Mouse (Mus musculus) cerebellum, adult 9-10 months (tissue): ENCODE measurements around the gene Ifna2.

ENCODE experiments used
- DNase-seq: peaks from one replicate; pipeline ENCODE4 v3.0.0; 2022

Gene Ifna2

DNA sequence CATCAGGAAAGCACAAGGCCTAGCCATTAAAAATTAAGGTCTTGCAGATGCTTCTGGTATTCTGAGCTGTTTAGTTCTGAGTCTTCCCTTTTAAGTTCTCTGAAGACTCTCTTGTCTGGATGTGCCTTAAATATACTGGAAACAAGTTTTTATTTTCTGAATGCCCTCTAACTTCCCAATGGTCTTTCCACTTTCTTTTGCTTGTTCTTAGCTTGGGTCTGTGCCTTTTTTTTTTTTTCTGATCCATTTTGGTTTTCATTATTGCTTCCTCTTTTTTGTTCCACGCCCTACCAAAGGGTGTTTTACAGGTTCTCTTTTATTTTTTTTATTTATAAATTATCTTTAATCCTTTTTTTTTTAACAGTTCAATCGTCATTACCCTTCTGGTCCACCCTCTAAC is 39.4 kb downstream of the Ifna2 start, which contains the start of gene Ifna13:
Gene Ifna13, minus strand, starts transcription at position 101 of the 400 bp plus-strand sequence.
- DNase-seq = no peak

GRCm38 (mm10) chr4:88642526-88642925 is 41.2 kb downstream of the Ifna2 start:
- no peak for DNase-seq

DNA sequence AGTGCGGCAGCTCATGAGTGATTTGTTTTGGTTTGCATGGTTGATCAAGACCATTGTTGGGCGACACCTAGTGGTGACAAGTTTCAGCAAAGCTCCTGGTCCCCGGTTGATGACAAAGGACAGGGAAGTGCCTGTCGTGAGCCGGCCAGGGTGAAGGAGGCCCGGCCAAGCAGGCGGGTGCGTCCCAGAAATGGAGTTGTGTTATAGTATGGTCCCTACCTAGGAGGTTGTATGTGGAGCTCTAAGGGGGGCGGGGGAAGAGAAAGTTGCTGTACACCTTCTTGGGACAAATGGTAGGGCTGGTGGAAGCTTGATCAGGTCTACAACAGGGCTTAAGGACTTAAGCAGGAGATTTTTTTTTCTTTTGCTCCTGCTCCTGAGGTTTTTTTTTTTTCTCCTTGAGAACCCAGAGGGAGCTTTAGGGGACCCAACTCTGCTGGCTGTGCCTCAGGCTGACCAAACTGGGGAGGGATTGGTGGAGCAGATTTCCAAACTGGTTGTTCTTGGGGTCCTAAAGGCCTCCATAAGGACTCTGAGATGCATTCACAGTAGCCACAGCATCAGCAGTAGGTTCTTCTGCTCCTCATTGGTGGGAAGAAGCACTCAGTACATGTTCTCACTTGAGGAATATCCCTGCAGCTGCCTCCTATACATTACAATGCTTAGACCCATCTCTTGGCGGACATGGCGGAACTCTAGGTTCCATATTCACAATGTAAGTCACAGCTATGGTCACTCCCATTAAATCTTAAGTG is 42.5 kb downstream of the Ifna2 start:
- DNase-seq = peak; percentile 90

DNA sequence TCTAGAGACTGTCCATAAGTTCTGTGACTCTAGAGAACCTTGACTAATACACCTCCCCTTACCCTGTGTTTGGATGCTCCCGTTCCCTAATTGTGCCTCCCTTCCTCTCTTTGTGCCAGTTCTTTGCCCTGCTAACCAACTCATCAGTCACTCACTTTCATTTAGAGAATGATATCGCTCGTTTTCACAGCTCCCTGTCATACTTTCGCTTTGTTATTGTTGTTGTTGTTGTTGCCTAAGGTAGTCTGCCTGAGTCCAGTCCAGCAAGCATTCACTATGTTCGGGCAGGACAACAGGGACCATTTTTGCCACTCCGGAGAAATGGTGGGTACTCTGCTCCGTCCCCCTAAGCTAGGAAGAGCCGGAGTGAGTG is 43.0 kb downstream of the Ifna2 start:
- no peak for DNase-seq

DNA sequence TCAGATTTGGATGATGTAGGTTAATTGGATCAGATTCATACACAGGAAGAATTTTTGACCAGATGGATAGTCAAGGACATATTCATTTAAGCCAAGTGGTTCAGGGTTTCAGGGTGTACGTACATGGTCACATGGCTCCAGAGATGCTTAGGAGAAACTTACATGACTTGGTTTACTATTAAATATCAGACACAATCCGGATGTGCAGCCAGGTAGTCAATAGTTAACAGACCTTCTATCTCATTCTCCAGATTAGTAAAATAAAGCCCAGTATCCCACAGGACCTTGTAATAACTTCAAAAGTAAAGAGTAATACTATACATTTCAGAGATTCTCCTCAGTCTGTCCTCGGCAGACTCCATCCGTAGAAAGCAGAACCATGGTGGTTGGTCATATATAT is 49.4 kb downstream of the Ifna2 start, which contains the start of gene C87499:
Gene C87499, minus strand, starts transcription at position 101 of the 400 bp plus-strand sequence.
- DNase-seq = no peak
